Mouse (Mus musculus) stomach, postnatal 0 days (tissue): Measurements from ENCODE around the gene Eva1a. TPM values are rescaled to one million over a fixed set of nuclear protein-coding genes. Genes with fewer than 3 reads are reported as not detected.

Source experiments
- ATAC-seq: fragments of 200-750 bp; cut with Nextera tagmentation; 2 replicates; pipeline ENCODE4 v1.8.0; 2017; ENCODE audit not compliant: low FRiP score, low TSS enrichment
- DNase-seq: peaks from one replicate; pipeline ENCODE4 v3.0.0-alpha.2; 2016; ENCODE audit warnings: low spot score
- H3K27ac ChIP-seq: fragments of 300-500 bp; sonication (generic); replicated peaks from 2 replicates; pipeline ENCODE4 v1.5.1; 2014; ENCODE audit warnings: mild to moderate bottlenecking, control low read depth
- H3K27me3 ChIP-seq: fragments of 300-500 bp; sonication (generic); 2 replicates; pipeline ENCODE4 v1.6.1; 2014; ENCODE audit warnings: low read length; ENCODE audit not compliant: control insufficient read depth, insufficient read depth
- H3K36me3 ChIP-seq: fragments of 300-500 bp; sonication (generic); 2 replicates; pipeline ENCODE4 v1.6.1; 2014; ENCODE audit warnings: low read length, mixed read lengths; ENCODE audit not compliant: control insufficient read depth, insufficient read depth
- H3K4me1 ChIP-seq: fragments of 300-500 bp; sonication (generic); replicated peaks from 2 replicates; pipeline ENCODE4 v1.6.1; 2014; ENCODE audit warnings: antibody characterized with exemption; ENCODE audit not compliant: control insufficient read depth, insufficient read depth
- H3K4me2 ChIP-seq: fragments of 300-500 bp; sonication (generic); replicated peaks from 2 replicates; pipeline ENCODE4 v1.6.1; 2014; ENCODE audit warnings: low read depth, mild to moderate bottlenecking, control low read depth, moderate library complexity
- H3K4me3 ChIP-seq: fragments of 300-500 bp; sonication (generic); 2 replicates; pipeline ENCODE4 v1.5.1; 2014; ENCODE audit warnings: low read depth, low read length, control low read depth
- H3K9ac ChIP-seq: fragments of 300-500 bp; sonication (generic); 2 replicates; pipeline ENCODE4 v1.6.1; 2014; ENCODE audit warnings: mild to moderate bottlenecking, low read length, control low read depth, mixed read lengths
- H3K9me3 ChIP-seq: fragments of 300-500 bp; sonication (generic); 2 replicates; pipeline ENCODE4 v1.6.1; 2016; ENCODE audit warnings: low read length; ENCODE audit not compliant: control insufficient read depth
- CTCF ChIP-seq: IDR thresholded peaks from 2 replicates; pipeline ENCODE4 v1.5.1; 2016; ENCODE audit warnings: antibody characterized with exemption, low read depth, mild to moderate bottlenecking, moderate library complexity
- EP300 ChIP-seq: optimal IDR thresholded peaks from 2 replicates; pipeline ENCODE3; 2016; ENCODE audit warnings: antibody characterized with exemption
- WGBS: fragments of 180-500 bp; shearing (Covaris S2); extraction: QIAGEN DNeasy Blood & Tissue Kit; methylation state at CpG from one replicate; pipeline ENCODE4 v1.1.7; 2014; 5-methylcytosine and 5-hydroxymethylcytosine counted together
- polyA plus RNA-seq: library from polyadenylated mRNA; unstranded; fragments of >200 nt; fragmentation: Nextera tagmentation; extraction: Ambion mirVana; gene quantifications from 2 replicates; pipeline ENCODE4 v1.2.1, GENCODE M21; 2015

Gene Eva1a
- polyA plus RNA-seq, 1 experiment from 2014 or later = 15.4 TPM

DNA sequence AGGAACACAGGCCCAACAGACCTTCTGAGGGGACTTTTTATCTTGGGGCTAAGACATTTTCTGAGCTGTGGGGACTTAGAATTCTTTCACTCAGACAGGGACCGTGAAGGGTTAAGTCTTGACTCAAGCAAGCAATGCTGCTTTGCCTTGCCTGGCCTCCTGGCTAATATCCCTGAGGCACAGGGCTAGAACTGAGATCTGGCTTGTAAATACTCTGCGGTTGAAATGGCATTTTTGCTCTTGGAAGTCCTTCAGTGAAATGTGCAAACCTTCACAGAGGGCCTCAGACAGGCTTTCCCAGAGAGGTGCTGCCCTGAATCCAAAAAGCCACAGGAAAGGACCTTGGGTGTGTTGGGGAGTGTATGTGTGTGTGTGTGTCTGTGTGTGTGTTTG is 11.9 kb downstream of the Eva1a start:
- 55% methylated on average over 2 of the region's 2 CpGs for WGBS
- H3K4me1 ChIP-seq = no peaks in the 10 kb centered on the region
- H3K27ac ChIP-seq = 0 out of 2 replicates have a peak overlapping the region, but pooled peaks have one; percentile 56
- no peaks in the 10 kb centered on the region for H3K36me3 ChIP-seq
- no peak overlapping the region for H3K4me2 ChIP-seq
- no peaks in the 10 kb centered on the region for H3K27me3 ChIP-seq
- H3K9me3 ChIP-seq = no peaks in the 10 kb centered on the region
- H3K4me3 ChIP-seq = no peak overlapping the region
- DNase-seq (no peak), ATAC-seq (no peak)
- no peak for TF ChIP-seq CTCF
- TF ChIP-seq EP300 = no peak
- 0 out of 2 replicates have a peak overlapping the region, but pooled peaks have one; percentile 13 for H3K9ac ChIP-seq

GRCm38 (mm10) chr6:82054854-82055253 is 14.0 kb downstream of the Eva1a start:
- Histone ChIP-seq H3K4me2 (no peak overlapping the region), H3K27ac (no peak overlapping the region), H3K4me3 (no peak overlapping the region), H3K9me3 (no peaks in the 10 kb centered on the region), H3K27me3 (no peaks in the 10 kb centered on the region), H3K4me1 (no peaks in the 10 kb centered on the region), H3K9ac (no peak overlapping the region), H3K36me3 (no peaks in the 10 kb centered on the region)
- ATAC-seq = no peak
- no peak for DNase-seq
- TF ChIP-seq CTCF (peak; percentile 54), EP300 (no peak)
- 75% methylated on average over 7 of the region's 7 CpGs for WGBS

GRCm38 (mm10) chr6:82059896-82060295 is 19.1 kb downstream of the Eva1a start:
- no peaks in the 10 kb centered on the region for H3K36me3 ChIP-seq

DNA sequence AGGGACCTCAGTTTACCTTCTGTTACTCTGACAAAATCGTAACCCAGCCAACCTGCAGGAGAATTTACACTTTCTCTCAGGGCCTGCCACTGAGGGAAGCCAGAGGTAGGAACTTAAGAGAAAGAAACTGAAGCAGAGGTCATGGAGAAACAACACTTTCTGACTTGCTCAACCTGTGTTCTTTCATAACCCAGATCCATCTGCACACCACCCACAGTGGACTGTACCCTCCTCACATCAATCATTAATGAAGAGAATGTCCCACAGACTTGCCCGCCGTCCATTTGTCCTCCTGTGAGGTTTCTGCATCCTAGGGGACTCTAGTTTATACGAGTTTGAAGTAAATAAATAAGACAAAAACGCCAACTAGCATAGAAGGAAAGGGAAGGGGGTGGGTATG is 24.4 kb downstream of the Eva1a start:
- no peak for TF ChIP-seq EP300
- TF ChIP-seq CTCF = no peak
- DNase-seq (no peak), ATAC-seq (no peak)
- Histone ChIP-seq H3K9ac (no peak overlapping the region), H3K9me3 (no peaks in the 10 kb centered on the region), H3K27me3 (no peaks in the 10 kb centered on the region), H3K4me3 (no peak overlapping the region), H3K27ac (no peak overlapping the region), H3K36me3 (no peaks in the 10 kb centered on the region), H3K4me2 (no peak overlapping the region), H3K4me1 (no peaks in the 10 kb centered on the region)
- 78% methylated on average over 5 of the region's 5 CpGs for WGBS

More at GRCm38 (mm10) chr6:82059896-82060295, 19.1 kb downstream of the Eva1a start:
- Histone ChIP-seq H3K4me1 (no peaks in the 10 kb centered on the region), H3K27ac (no peak overlapping the region), H3K9ac (no peak overlapping the region), H3K9me3 (no peaks in the 10 kb centered on the region), H3K4me2 (no peak overlapping the region), H3K4me3 (no peak overlapping the region), H3K27me3 (no peaks in the 10 kb centered on the region)
- ATAC-seq (no peak), DNase-seq (no peak)
- no peak for TF ChIP-seq CTCF
- WGBS = 56% methylated on average over 7 of the region's 7 CpGs

DNA sequence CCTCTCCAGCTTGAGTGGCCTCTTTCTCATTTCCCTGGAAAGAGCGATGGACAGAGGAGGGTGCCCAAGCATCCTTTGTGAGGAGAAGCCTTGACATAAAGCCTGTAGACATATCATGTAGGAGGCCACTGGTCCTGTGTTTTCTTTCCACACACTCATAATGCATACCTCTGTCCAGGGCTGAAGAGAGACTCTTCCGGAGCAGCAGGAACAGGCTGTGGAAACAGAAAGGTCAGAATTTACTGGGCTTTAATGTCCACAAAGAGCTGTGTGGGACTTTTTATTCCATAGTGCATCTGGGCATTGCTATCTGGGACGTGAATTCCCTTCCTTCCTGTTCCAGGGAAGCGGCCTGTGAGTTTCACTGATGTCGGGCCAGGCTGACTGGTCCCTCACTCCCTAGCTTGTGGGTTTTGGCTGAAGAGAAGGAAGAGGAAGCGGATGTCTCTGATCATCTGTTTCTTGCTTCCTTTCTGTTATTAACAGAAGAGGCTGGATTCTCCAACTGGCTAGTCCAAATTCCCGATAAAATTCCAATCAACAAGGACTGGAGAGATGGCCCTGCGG is 25.8 kb downstream of the Eva1a start:
- Histone ChIP-seq H3K9me3 (no peaks in the 10 kb centered on the region), H3K4me1 (no peaks in the 10 kb centered on the region), H3K4me3 (no peak overlapping the region), H3K9ac (no peak overlapping the region), H3K27me3 (no peaks in the 10 kb centered on the region), H3K4me2 (no peak overlapping the region), H3K36me3 (no peaks in the 10 kb centered on the region), H3K27ac (no peak overlapping the region)
- WGBS = 89% methylated on average over 8 of the region's 8 CpGs
- ATAC-seq = no peak
- TF ChIP-seq CTCF (no peak), EP300 (no peak)
- no peak for DNase-seq

DNA sequence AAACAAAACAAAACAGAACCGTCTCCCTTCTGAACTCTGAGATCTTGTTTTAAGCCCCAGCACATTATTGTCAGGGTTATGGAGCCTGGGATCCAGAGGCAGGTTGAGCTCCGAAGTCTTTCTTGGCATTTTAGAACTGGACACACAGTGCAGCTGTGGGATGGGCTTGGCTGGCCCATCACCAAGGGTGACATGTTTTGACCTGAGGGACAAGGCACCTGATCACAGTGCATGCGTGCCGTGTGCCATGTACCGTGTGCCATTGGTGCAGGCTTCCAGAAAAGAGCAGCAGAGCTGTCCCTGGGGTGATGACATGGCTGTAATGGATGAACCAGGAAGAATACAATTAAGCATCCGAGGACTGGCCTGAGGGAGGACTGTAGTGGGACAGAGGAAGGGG is 29.6 kb downstream of the Eva1a start:
- 79% methylated on average over 6 of the region's 6 CpGs for whole genome bisulfite sequencing
- Histone ChIP-seq H3K27me3 (no peaks in the 10 kb centered on the region), H3K4me2 (no peak overlapping the region), H3K36me3 (0 out of 2 replicates have a peak, but pooled peaks cover 2% of the 10 kb centered on the region), H3K4me1 (no peaks in the 10 kb centered on the region), H3K9ac (no peak overlapping the region), H3K4me3 (no peak overlapping the region), H3K27ac (no peak overlapping the region), H3K9me3 (no peaks in the 10 kb centered on the region)
- TF ChIP-seq EP300 = no peak
- no peak for TF ChIP-seq CTCF
- ATAC-seq = no peak
- DNase-seq = no peak
